Mouse (Mus musculus) midbrain, embryonic 16.5 days (tissue): ENCODE data around the gene Spg21. TPM values are rescaled to one million over a fixed set of nuclear protein-coding genes. Genes with fewer than 3 reads are reported as not detected.

Experiments
- ATAC-seq: fragments of 200-750 bp; cut with Nextera tagmentation; 2 replicates; pipeline ENCODE4 v1.8.0; 2017; ENCODE audit warnings: moderate TSS enrichment
- H3K27ac ChIP-seq: fragments of 300-500 bp; sonication (generic); 2 replicates; pipeline ENCODE4 v1.5.1; 2014; ENCODE audit warnings: mild to moderate bottlenecking, low read length, mixed read lengths
- H3K27me3 ChIP-seq: fragments of 300-500 bp; sonication (generic); 2 replicates; pipeline ENCODE4 v1.6.1; 2014; ENCODE audit warnings: low read depth, low read length, mixed read lengths; ENCODE audit not compliant: control insufficient read depth, insufficient read depth
- H3K36me3 ChIP-seq: fragments of 300-500 bp; sonication (generic); 2 replicates; pipeline ENCODE4 v1.6.1; 2014; ENCODE audit warnings: mild to moderate bottlenecking, low read length, moderate library complexity, mixed read lengths; ENCODE audit not compliant: control insufficient read depth, insufficient read depth
- H3K4me1 ChIP-seq: fragments of 300-500 bp; sonication (generic); 2 replicates; pipeline ENCODE4 v1.6.1; 2014; ENCODE audit warnings: mild to moderate bottlenecking, low read length, mixed read lengths; ENCODE audit not compliant: control insufficient read depth, insufficient read depth
- H3K4me2 ChIP-seq: fragments of 300-500 bp; sonication (generic); 2 replicates; pipeline ENCODE4 v1.6.1; 2014; ENCODE audit warnings: mild to moderate bottlenecking, low read length, mixed read lengths
- H3K4me3 ChIP-seq: fragments of 300-500 bp; sonication (generic); 2 replicates; pipeline ENCODE4 v1.5.1; 2014; ENCODE audit warnings: low read depth, mild to moderate bottlenecking, low read length, moderate library complexity, mixed read lengths
- H3K9ac ChIP-seq: fragments of 300-500 bp; sonication (generic); 2 replicates; pipeline ENCODE4 v1.6.1; 2014; ENCODE audit warnings: low read depth, low read length, mixed read lengths
- H3K9me3 ChIP-seq: fragments of 300-500 bp; sonication (generic); replicated peaks from 2 replicates; pipeline ENCODE4 v1.6.1; 2014; ENCODE audit warnings: mild to moderate bottlenecking, low read length, mixed read lengths; ENCODE audit not compliant: control insufficient read depth, poor library complexity, severe bottlenecking
- WGBS: fragments of 180-500 bp; shearing (Covaris S2); extraction: QIAGEN DNeasy Blood & Tissue Kit; methylation state at CpG from one replicate; pipeline ENCODE4 v1.1.7; 2014; 5-methylcytosine and 5-hydroxymethylcytosine counted together
- polyA plus RNA-seq: library from polyadenylated mRNA; unstranded; fragments of >200 nt; fragmentation: Nextera tagmentation; extraction: Ambion mirVana; gene quantifications from 2 replicates; pipeline ENCODE4 v1.2.1, GENCODE M21; 2015

The Spg21 gene
- polyA plus RNA-seq, 1 experiment from 2014 or later: 111 TPM

DNA sequence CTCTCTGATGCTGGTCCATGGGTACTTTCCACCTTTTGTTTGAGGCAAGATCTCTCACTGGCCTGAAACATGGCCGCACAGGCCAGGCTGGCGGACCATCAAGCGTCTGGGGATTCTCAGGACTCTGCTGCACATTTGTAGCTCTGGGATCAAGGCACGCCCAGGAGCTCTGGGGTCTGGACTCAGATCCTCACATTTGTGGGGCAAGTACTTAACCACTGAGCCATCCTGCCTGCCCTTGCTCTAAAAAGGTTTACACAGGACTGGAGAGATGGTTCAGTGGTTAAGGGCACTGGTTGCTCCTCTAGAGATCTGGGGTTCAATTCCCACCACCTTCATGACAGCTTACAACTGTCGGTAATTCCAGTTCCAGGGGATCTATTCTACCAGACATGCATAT lies 29.8 kb upstream of the Spg21 start:
- no peak overlapping the region for H3K4me2 ChIP-seq
- H3K4me1 ChIP-seq: peaks cover 2% of the 10 kb centered on the region; the same call in 1 of the 2 replicates
- no peaks in the 10 kb centered on the region for H3K9me3 ChIP-seq
- H3K9ac ChIP-seq: no peak overlapping the region
- no peaks in the 10 kb centered on the region for H3K27me3 ChIP-seq
- no peaks in the 10 kb centered on the region for H3K36me3 ChIP-seq
- ATAC-seq: no peak
- no peak overlapping the region for H3K27ac ChIP-seq
- H3K4me3 ChIP-seq: no peak overlapping the region
- 89% methylated on average over 5 of the region's 5 CpGs for WGBS

DNA sequence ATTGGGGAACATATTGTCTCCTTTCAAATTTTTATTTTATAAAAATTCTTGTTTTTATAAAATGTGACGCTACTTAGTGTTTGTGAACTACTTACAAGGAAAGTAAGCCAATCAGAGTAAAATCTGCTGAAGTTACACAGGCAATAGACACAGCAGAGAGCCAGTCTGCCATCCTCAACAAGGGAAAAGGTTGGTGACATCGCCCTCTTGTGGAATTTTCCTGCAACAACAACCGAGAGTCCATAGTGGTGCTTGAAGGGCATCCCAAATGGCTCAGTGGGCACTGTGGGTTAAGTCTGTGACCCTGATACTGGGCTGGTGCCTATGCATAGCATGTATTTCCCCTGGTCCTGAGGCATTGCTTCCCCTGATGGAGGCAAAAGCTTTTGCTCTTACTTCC lies 28.5 kb upstream of the Spg21 start:
- Histone ChIP-seq H3K4me1 (peaks cover 10% of the 10 kb centered on the region), H3K4me3 (no peak overlapping the region), H3K4me2 (no peak overlapping the region), H3K9ac (no peak overlapping the region), H3K36me3 (no peaks in the 10 kb centered on the region), H3K27me3 (no peaks in the 10 kb centered on the region), H3K27ac (no peak overlapping the region), H3K9me3 (no peaks in the 10 kb centered on the region)
- 5% methylated on average over 3 of the region's 3 CpGs for WGBS
- ATAC-seq: no peak

DNA sequence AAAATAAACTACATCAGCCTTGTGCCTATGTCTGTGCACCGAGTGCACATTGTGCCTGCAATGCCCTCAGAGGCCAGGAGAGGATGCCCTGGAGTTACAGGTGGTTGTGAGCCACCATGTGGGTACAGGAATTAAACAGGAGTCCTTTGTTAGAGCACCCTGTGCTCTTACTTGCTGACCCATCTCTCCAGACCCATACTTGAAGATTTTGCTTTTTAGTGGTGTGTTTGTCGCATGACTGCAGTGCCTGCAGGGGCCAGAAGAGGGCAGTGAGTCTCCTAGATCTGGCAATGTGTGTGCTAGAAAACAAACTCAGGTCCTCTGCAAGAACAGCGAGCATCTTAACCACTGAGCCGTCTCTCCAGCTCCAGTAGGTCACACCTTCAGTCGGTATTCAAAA lies 26.6 kb upstream of the Spg21 start:
- Histone ChIP-seq H3K36me3 (no peaks in the 10 kb centered on the region), H3K4me1 (peaks cover 10% of the 10 kb centered on the region), H3K27ac (no peak overlapping the region), H3K9me3 (no peaks in the 10 kb centered on the region), H3K27me3 (no peaks in the 10 kb centered on the region), H3K4me3 (no peak overlapping the region), H3K4me2 (no peak overlapping the region), H3K9ac (no peak overlapping the region)
- WGBS: 62% methylated on average over 5 of the region's 5 CpGs
- ATAC-seq: no peak

DNA sequence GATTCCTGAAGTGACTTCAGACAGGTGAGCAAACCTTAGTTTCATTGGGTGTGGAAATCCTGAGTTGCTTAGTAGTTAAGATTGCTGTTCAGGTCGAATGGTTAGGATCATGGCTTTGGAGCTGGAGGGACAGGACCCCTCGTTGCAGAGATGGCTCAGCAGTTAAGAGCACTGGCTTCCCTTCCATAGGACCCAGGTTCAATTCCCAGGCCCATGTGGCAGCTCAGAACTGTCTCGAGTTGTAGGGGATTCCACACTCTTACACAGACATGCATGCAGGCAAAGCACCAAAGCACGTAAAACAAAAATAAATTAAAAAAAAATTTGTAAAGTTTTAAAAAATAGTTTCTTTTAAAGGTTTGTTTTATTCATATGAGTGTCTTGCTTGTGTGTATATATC lies 25.5 kb upstream of the Spg21 start:
- H3K27ac ChIP-seq: no peak overlapping the region
- no peaks in the 10 kb centered on the region; the same call in 1 of the 2 replicates for H3K36me3 ChIP-seq
- no peaks in the 10 kb centered on the region for H3K27me3 ChIP-seq
- no peak overlapping the region for H3K9ac ChIP-seq
- no peaks in the 10 kb centered on the region for H3K9me3 ChIP-seq
- H3K4me1 ChIP-seq: peaks cover 10% of the 10 kb centered on the region
- no peak overlapping the region; the same call in 1 of the 2 replicates for H3K4me2 ChIP-seq
- H3K4me3 ChIP-seq: peak overlapping the region; percentile 73; the same call in 1 of the 2 replicates
- peak; percentile 62 for ATAC-seq
- 70% methylated on average over 4 of the region's 4 CpGs for WGBS

DNA sequence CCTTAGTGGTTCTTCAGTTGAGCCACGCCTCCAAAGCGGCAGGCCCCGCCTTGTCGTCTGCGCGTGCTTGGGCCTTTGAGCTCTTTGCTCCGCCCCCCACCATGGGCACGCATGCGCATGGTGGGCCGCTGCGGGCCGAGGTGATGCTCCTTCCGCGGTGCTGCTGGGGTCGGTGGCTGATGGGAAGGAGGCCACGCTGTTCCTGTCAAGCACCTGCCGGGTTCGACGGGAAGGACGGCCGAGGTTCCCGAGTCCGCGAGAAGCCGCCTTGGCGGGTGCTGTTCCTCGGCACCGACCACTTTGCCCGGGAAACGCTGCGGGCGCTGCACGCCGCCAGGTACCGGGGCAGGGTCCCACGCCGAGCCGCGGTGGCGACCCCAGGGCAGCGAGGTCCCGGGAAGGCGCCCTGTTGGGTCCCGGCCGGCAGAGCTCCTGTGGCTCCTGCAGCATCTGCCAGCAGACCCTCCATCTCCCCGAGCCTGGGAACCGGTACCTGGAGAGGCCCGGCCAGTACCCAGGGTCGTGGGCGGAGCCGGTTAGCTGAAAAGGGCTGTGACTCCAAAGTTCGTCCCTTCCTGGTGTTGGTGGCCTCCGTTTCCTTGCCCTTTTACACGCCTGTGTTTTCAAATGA lies 25.0 kb upstream of the Spg21 start, which contains the start of gene Mtfmt:
Mtfmt (plus strand) TSS at position 112 of the 631 bp plus-strand sequence.
- Histone ChIP-seq H3K9ac (peak within 1 kb of the TSS; percentile 87), H3K4me3 (peak within 1 kb of the TSS; percentile 73), H3K27me3 (no peaks in the 10 kb centered on the region), H3K4me2 (peak within 1 kb of the TSS; percentile 57), H3K27ac (peak within 1 kb of the TSS; percentile 68), H3K36me3 (peaks cover 4% of the 10 kb centered on the region), H3K4me1 (peaks cover 10% of the 10 kb centered on the region), H3K9me3 (no peaks in the 10 kb centered on the region)
- peak; percentile 94 for ATAC-seq
- WGBS: under 1% methylated on average over 54 of the region's 54 CpGs

DNA sequence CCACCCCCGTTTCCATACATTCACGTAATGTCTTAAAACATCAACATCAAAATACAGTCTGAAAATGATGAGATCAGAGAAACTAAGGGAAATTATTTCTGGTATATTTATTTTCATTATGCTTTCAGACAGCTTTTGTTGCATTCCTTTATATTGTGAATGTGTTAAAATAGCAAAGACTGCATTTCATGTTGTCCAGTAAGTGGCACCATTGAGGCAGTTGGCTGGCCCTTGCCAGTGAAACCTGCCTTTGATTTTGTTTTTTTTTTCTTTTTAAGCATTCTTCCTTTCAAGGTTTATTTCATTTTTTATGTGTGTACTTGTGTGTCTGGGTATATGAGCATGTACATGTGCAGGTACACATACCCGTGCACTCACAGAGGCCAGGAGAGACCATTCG lies 16.1 kb upstream of the Spg21 start:
- no peak overlapping the region for H3K9ac ChIP-seq

DNA sequence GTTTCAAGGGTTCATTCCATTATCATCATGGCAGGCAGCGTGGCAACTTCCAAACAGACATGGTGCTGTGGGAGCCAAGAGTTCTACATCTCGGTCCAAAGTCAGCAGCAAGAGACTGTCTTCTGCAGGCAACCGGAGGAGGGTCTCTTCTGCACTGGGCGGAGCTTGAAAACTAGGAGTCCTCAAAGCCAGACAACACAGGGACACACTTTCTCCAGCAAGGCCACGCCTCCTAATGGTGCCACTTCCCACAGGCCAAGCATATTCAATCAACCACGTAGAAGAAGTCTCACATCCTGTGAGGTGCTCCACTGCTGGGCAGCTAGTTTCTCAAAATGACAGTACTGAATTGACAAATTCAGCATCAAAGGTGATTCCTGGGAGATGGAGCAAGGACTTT lies 12.8 kb upstream of the Spg21 start:
- H3K27me3 ChIP-seq: no peaks in the 10 kb centered on the region
- no peak overlapping the region for H3K9ac ChIP-seq
- H3K27ac ChIP-seq: no peak overlapping the region
- H3K36me3 ChIP-seq: peaks cover 47% of the 10 kb centered on the region
- H3K4me3 ChIP-seq: no peak overlapping the region
- H3K4me1 ChIP-seq: no peaks in the 10 kb centered on the region
- H3K9me3 ChIP-seq: no peaks in the 10 kb centered on the region
- ATAC-seq: no peak
- H3K4me2 ChIP-seq: no peak overlapping the region
- 91% methylated on average over 6 of the region's 6 CpGs for WGBS

More for the DNA sequence above, 16.1 kb upstream of the Spg21 start:
- Histone ChIP-seq H3K27me3 (no peaks in the 10 kb centered on the region), H3K4me3 (no peak overlapping the region), H3K36me3 (peaks cover 43% of the 10 kb centered on the region), H3K27ac (no peak overlapping the region), H3K4me2 (no peak overlapping the region), H3K9me3 (no peaks in the 10 kb centered on the region), H3K4me1 (no peaks in the 10 kb centered on the region)
- no peak for ATAC-seq
- 98% methylated on average over 4 of the region's 4 CpGs for WGBS

DNA sequence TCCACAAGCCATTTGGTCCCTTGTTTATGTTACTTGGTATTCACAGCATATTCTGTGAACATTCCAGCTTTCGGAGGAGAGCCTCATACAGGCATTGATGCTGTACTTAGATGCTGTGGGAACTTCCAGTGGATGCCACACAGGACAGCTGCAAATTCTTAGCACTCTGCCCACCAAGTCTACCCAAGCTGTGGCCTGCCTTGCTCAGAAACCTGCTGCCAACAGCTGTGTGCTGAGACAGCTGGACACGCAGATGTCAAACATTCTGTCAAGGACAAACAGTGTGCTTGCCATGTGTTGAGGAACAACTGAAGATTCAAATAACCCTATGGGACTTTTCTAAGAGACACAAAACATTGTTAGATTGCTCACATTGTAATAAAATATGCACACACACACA lies 1.8 kb upstream of the Spg21 start:
- Histone ChIP-seq H3K4me1 (peaks cover 20% of the 10 kb centered on the region), H3K27me3 (no peaks in the 10 kb centered on the region), H3K4me2 (no peak overlapping the region), H3K36me3 (no peaks in the 10 kb centered on the region), H3K4me3 (no peak overlapping the region), H3K9ac (no peak overlapping the region), H3K27ac (no peak overlapping the region), H3K9me3 (no peaks in the 10 kb centered on the region)
- 80% methylated on average over 2 of the region's 2 CpGs for whole genome bisulfite sequencing
- ATAC-seq: no peak

DNA sequence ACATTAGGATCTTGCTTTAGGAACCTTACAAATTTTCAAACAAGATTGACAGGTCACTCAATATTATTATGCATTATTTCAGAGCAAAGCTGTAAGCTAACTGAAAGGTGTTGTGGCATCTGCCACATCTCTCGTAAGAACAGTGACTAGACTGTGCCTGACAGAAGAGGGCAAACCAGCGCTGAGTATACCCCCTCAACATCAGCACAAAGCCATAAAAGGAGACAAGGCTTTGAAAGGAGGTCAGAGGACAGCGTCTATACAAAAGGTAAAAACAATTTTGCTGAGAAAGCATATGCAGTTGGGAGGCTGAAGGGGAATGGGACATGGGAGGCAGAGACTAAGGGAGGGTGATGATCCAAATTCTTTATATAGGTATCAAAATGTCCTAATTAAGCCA lies 549 bp upstream of the Spg21 start:
- WGBS: 30% methylated on average over 3 of the region's 3 CpGs
- peaks cover 20% of the 10 kb centered on the region for H3K4me1 ChIP-seq
- peak overlapping the region; percentile 93 for H3K27ac ChIP-seq
- H3K9me3 ChIP-seq: no peaks in the 10 kb centered on the region
- H3K27me3 ChIP-seq: no peaks in the 10 kb centered on the region
- peak overlapping the region; percentile 88 for H3K9ac ChIP-seq
- H3K36me3 ChIP-seq: no peaks in the 10 kb centered on the region
- peak; percentile 12 for ATAC-seq
- H3K4me2 ChIP-seq: peak overlapping the region; percentile 65
- H3K4me3 ChIP-seq: peak overlapping the region; percentile 82
